Mouse (Mus musculus) E14TG2a.4 (cell line): ENCODE measurements around the gene Ikzf3.

Experiments used
- CTCF ChIP-seq: conservative IDR thresholded peaks from 2 replicates; pipeline ENCODE4 v1.5.1; 2014; ENCODE audit warnings: low read length
- NANOG ChIP-seq: IDR thresholded peaks from 2 replicates; pipeline ENCODE4 v1.6.1; 2014; ENCODE audit warnings: borderline replicate concordance, low read length, mixed read lengths

GRCm38 (mm10) chr11:98545711-98546231 is at the start of gene Ikzf3:
- TF ChIP-seq CTCF, result no peak
- TF ChIP-seq NANOG, result no peak
